Mouse (Mus musculus) cortical plate, adult 2 months (tissue): ENCODE data around the gene Cplx3. TPM values are rescaled to one million over a fixed set of nuclear protein-coding genes. Genes with fewer than 3 reads are reported as not detected.

Experiments used
- H3K27ac ChIP-seq: fragments of 200-500 bp; 2 replicates; pipeline ENCODE4 v1.5.1; 2012; ENCODE audit warnings: low read length, control low read depth, inconsistent platforms; ENCODE audit not compliant: insufficient read depth
- H3K4me1 ChIP-seq: fragments of 200-500 bp; 2 replicates; pipeline ENCODE4 v1.6.1; 2011; ENCODE audit warnings: low read length; ENCODE audit not compliant: control insufficient read depth, insufficient read depth
- H3K4me3 ChIP-seq: fragments of 200-500 bp; 2 replicates; pipeline ENCODE4 v1.5.1; 2011; ENCODE audit warnings: mild to moderate bottlenecking, low read length, control low read depth; ENCODE audit not compliant: insufficient read depth
- CTCF ChIP-seq: fragments of 200-500 bp; IDR thresholded peaks from 2 replicates; pipeline ENCODE4 v1.5.1; 2011; ENCODE audit warnings: mild to moderate bottlenecking, control low read depth, low read length; ENCODE audit not compliant: insufficient read depth; ENCODE audit errors: extremely low read depth
- POLR2A ChIP-seq: fragments of 200-500 bp; IDR thresholded peaks from 2 replicates; pipeline ENCODE4 v1.6.1; 2011; ENCODE audit warnings: mild to moderate bottlenecking, low read length, control low read depth; ENCODE audit not compliant: insufficient read depth; ENCODE audit errors: extremely low read depth
- polyA plus RNA-seq: library from polyadenylated mRNA; depleted of rRNA; stranded (reverse); fragments of >200 nt; gene quantifications from 2 replicates; pipeline ENCODE4 v1.2.3, GENCODE M21; 2012

Gene Cplx3
- polyA plus RNA-seq, 1 experiment, result 48.1 TPM

GRCm38 (mm10) chr9:57638651-57639459, 32.8 kb upstream of the Cplx3 start:
- peaks cover 20% of the 10 kb centered on the region for H3K4me1 ChIP-seq
- TF ChIP-seq POLR2A (no peak), CTCF (no peak)
- no peak overlapping the region for H3K4me3 ChIP-seq
- peak overlapping the region; percentile 39 for H3K27ac ChIP-seq

GRCm38 (mm10) chr9:57637741-57638322, 31.8 kb upstream of the Cplx3 start:
- Histone ChIP-seq H3K27ac (peak overlapping the region; percentile 37), H3K4me1 (peaks cover 14% of the 10 kb centered on the region), H3K4me3 (no peak overlapping the region)
- TF ChIP-seq CTCF (no peak), POLR2A (no peak)

- H3K4me1 ChIP-seq, result peaks cover 13% of the 10 kb centered on the region
- H3K27ac ChIP-seq, result peak overlapping the region; percentile 37; the same call in 1 of the 2 replicates
- TF ChIP-seq CTCF, result no peak
- no peak for TF ChIP-seq POLR2A
- H3K4me3 ChIP-seq, result no peak overlapping the region
Observed at GRCm38 (mm10) chr9:57637272-57637671, 31.2 kb upstream of the Cplx3 start.

GRCm38 (mm10) chr9:57633481-57634024, 27.5 kb upstream of the Cplx3 start:
- Histone ChIP-seq H3K4me1 (peaks cover 9% of the 10 kb centered on the region), H3K27ac (no peak overlapping the region), H3K4me3 (no peak overlapping the region)
- TF ChIP-seq POLR2A, result no peak
- peak; percentile 24; the same call in 1 of the 2 replicates for TF ChIP-seq CTCF

GRCm38 (mm10) chr9:57629118-57629874, 23.2 kb upstream of the Cplx3 start:
- H3K4me1 ChIP-seq, result peaks cover 3% of the 10 kb centered on the region; the same call in 1 of the 2 replicates
- TF ChIP-seq CTCF (peak; percentile 95), POLR2A (no peak)
- no peak overlapping the region for H3K27ac ChIP-seq
- H3K4me3 ChIP-seq, result no peak overlapping the region

- Histone ChIP-seq H3K4me1 (no peaks in the 10 kb centered on the region), H3K27ac (no peak overlapping the region), H3K4me3 (no peak overlapping the region)
- no peak for TF ChIP-seq CTCF
Observed at GRCm38 (mm10) chr9:57628717-57629116, 22.6 kb upstream of the Cplx3 start.

GRCm38 (mm10) chr9:57627892-57628291, 21.8 kb upstream of the Cplx3 start:
- TF ChIP-seq POLR2A (no peak), CTCF (no peak)
- Histone ChIP-seq H3K4me1 (no peaks in the 10 kb centered on the region), H3K27ac (no peak overlapping the region), H3K4me3 (no peak overlapping the region)

- Histone ChIP-seq H3K27ac (no peak overlapping the region), H3K4me3 (no peak overlapping the region), H3K4me1 (no peaks in the 10 kb centered on the region)
- TF ChIP-seq POLR2A (no peak), CTCF (no peak)
Observed at GRCm38 (mm10) chr9:57627191-57627590, 21.1 kb upstream of the Cplx3 start.
